Comparison of ENCODE assay signal across 7 mouse cellular contexts in the genomic region with DNA sequence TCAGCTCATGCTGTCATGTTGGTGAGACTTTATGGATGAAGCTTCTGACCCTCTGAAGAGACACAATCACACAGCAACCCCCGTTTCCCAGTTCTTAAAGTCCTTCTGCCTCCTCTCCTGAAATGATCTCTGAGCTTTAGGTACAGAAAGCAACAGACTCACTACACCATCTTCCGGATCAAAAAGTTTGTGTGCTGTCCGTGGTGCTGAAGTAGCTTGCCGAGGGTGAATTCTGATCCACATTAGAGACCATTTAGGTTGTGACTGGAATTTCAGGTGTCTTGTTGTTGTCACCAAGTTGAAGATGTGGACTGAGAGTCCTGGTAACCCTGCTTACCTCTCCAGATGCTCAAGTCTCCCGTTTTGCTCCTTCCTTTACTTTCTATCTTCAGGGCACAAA.
DNase-seq lines count a peak whose midpoint lies in the region; ATAC-seq and TF ChIP-seq lines count a peak whose summit lies in the region.

No protein-coding gene starts in this region.

- no peak for TF ChIP-seq EP300 in MEL (IDR thresholded peaks at IDR 0.05; ENCODE audit: low read depth in 1 of 2, low read length in 2 of 2)

- TF ChIP-seq CTCF in MEL (IDR thresholded peaks at IDR 0.05 in 2 of 3, conservative IDR thresholded peaks at IDR 0.05 in 1 of 3; ENCODE audit: control insufficient read depth in 1 of 3, insufficient read depth in 1 of 3, low read depth in 2 of 3, low read length in 3 of 3, poor library complexity in 1 of 3, severe bottlenecking in 1 of 3): no peak

- WGBS in kidney, embryonic 14.5 days: 28% methylated on average over 5 of the region's 5 CpGs
- WGBS in liver, embryonic 11.5 days: 25% methylated on average over 5 of the region's 5 CpGs

- H3K4me3 ChIP-seq in kidney, embryonic 14.5 days (ENCODE audit: low read length): no peak overlapping the region
- H3K4me3 ChIP-seq in MEL (ENCODE audit: control insufficient read depth in 1 of 2, insufficient read depth in 1 of 2, low read depth in 2 of 2, low read length in 2 of 2): no peak overlapping the region
- H3K4me3 ChIP-seq in liver, embryonic 11.5 days (ENCODE audit: low read depth, low read length): no peak overlapping the region

- TF ChIP-seq POLR2A in MEL (IDR thresholded peaks at IDR 0.05; ENCODE audit: control insufficient read depth in 1 of 2, insufficient read depth in 1 of 2, low read depth in 1 of 2, low read length in 2 of 2, poor library complexity in 1 of 2): no peak

- H3K27me3 ChIP-seq in kidney, embryonic 14.5 days (ENCODE audit: control insufficient read depth, insufficient read depth, low read length): no peaks in the 10 kb centered on the region
- H3K27me3 ChIP-seq in MEL (ENCODE audit: control insufficient read depth in 1 of 2, insufficient read depth in 2 of 2, low read length in 2 of 2): no peaks in the 10 kb centered on the region
- no peaks in the 10 kb centered on the region for H3K27me3 ChIP-seq in liver, embryonic 11.5 days (replicated peaks; ENCODE audit: control insufficient read depth, insufficient read depth, low read length)

- DNase-seq in kidney, adult 9 months: peak; percentile 8
- peak; percentile 36 for DNase-seq in MEL (ENCODE audit: low read depth, low spot score)
- DNase-seq in c-Kit-positive CD71-negative TER-119-negative erythroid progenitor cells, embryonic 14.5 days (ENCODE audit: low read depth): peak; percentile 18
- DNase-seq in liver, embryonic 11.5 days (ENCODE audit: low spot score): peak; percentile 41
- DNase-seq in MN1 (ENCODE audit: low spot score): no peak

- no peaks in the 10 kb centered on the region for H3K9me3 ChIP-seq in kidney, embryonic 14.5 days (ENCODE audit: control insufficient read depth, low read length)
- no peaks in the 10 kb centered on the region for H3K9me3 ChIP-seq in MEL (replicated peaks; ENCODE audit: insufficient read depth, low read length)
- H3K9me3 ChIP-seq in liver, embryonic 11.5 days (ENCODE audit: control insufficient read depth, low read length): no peaks in the 10 kb centered on the region; the same call in 1 of the 2 replicates

- H3K4me2 ChIP-seq in kidney, embryonic 14.5 days (replicated peaks; ENCODE audit: low read depth, low read length): no peak overlapping the region
- no peak overlapping the region for H3K4me2 ChIP-seq in liver, embryonic 11.5 days

- no peak for TF ChIP-seq RAD21 in MEL (IDR thresholded peaks at IDR 0.05; ENCODE audit: low read depth, low read length)

- no peak overlapping the region for H3K9ac ChIP-seq in kidney, embryonic 14.5 days (ENCODE audit: low read depth, low read length)
- H3K9ac ChIP-seq in MEL (ENCODE audit: control insufficient read depth, low read depth, low read length, poor library complexity, severe bottlenecking): no peak overlapping the region
- no peak overlapping the region for H3K9ac ChIP-seq in liver, embryonic 11.5 days (ENCODE audit: low read depth, low read length)

- no peak for ATAC-seq in kidney, embryonic 14.5 days (ENCODE audit: low FRiP score, low TSS enrichment)
- ATAC-seq in liver, embryonic 11.5 days (replicated peaks; ENCODE audit: low FRiP score): no peak
- no peak for ATAC-seq in activated CD4-positive, CD25-positive, alpha-beta regulatory T cell, adult 4 months

- H3K79me2 ChIP-seq in MEL (ENCODE audit: control insufficient read depth, insufficient read depth, low read length, poor library complexity): no peaks in the 10 kb centered on the region

- no peaks in the 10 kb centered on the region for H3K36me3 ChIP-seq in kidney, embryonic 14.5 days (ENCODE audit: control insufficient read depth, insufficient read depth, low read length)
- no peaks in the 10 kb centered on the region for H3K36me3 ChIP-seq in MEL (ENCODE audit: control insufficient read depth in 1 of 2, insufficient read depth in 2 of 2, low read length in 2 of 2)
- H3K36me3 ChIP-seq in liver, embryonic 11.5 days (ENCODE audit: control insufficient read depth, insufficient read depth, low read length): no peaks in the 10 kb centered on the region

- no peaks in the 10 kb centered on the region for H3K4me1 ChIP-seq in kidney, embryonic 14.5 days (ENCODE audit: control insufficient read depth, insufficient read depth, low read length)
- H3K4me1 ChIP-seq in MEL (ENCODE audit: control insufficient read depth in 1 of 2, insufficient read depth in 2 of 2, low read length in 2 of 2): no peaks in the 10 kb centered on the region
- H3K4me1 ChIP-seq in liver, embryonic 11.5 days (replicated peaks; ENCODE audit: control insufficient read depth, insufficient read depth, low read length): no peaks in the 10 kb centered on the region

- no peak overlapping the region for H3K27ac ChIP-seq in kidney, embryonic 14.5 days (ENCODE audit: low read depth, low read length)
- no peak overlapping the region for H3K27ac ChIP-seq in MEL (ENCODE audit: control insufficient read depth, low read depth, low read length)
- no peak overlapping the region for H3K27ac ChIP-seq in liver, embryonic 11.5 days (ENCODE audit: low read depth, low read length)

TF ChIP-seq in MEL, 35 proteins besides CTCF, POLR2A, EP300 and RAD21:
- TF ChIP-seq USF1 (IDR thresholded peaks at IDR 0.05; ENCODE audit: low read depth, low read length): no peak
- no peak for TF ChIP-seq ZMIZ1 (IDR thresholded peaks at IDR 0.05; ENCODE audit: low read depth, low read length)
- TF ChIP-seq GATA1 (IDR thresholded peaks at IDR 0.05; ENCODE audit: low read depth, low read length): no peak
- TF ChIP-seq ZNF384 (IDR thresholded peaks at IDR 0.05; ENCODE audit: low read depth, low read length): no peak
- TF ChIP-seq TBP (IDR thresholded peaks at IDR 0.05; ENCODE audit: low read depth, low read length): no peak
- no peak for TF ChIP-seq TAL1 (IDR thresholded peaks at IDR 0.05; ENCODE audit: low read length)
- TF ChIP-seq HCFC1 (IDR thresholded peaks at IDR 0.05; ENCODE audit: low read depth, low read length): no peak
